Mouse (Mus musculus) megakaryocyte, adult 5-6 weeks (primary cell): Measurements from ENCODE around the gene Crot. TPM values are rescaled to one million over a fixed set of nuclear protein-coding genes. Genes with fewer than 3 reads are reported as not detected.

Experiments used
- total RNA-seq, 2 experiments: library from RNA; stranded (forward) in 1 of 2; stranded (reverse) in 1 of 2; fragments of 153-499, 151-499 nt in 1 of 2; fragments of 221-1000, 200-1000 nt in 1 of 2; gene quantifications; 2 replicates each; pipeline versions ENCODE4 v1.2.3 to v1.2.4; 2015 to 2017

The Crot gene
- total RNA-seq, 2 experiments from 2014 or later = 37.9 to 50.4 TPM

Other genes starting within 250 kb of the Crot start
- 7.2 and 7.9 TPM in 2 replicates for gene Abcb1b, start 199.2 kb downstream of the Crot start, total RNA-seq (2015)
- 17.8 and 29.7 TPM in 2 replicates for gene Abcb1b, start 199.2 kb downstream of the Crot start, total RNA-seq (2017)
- 1.3 and 3.9 TPM in 2 replicates for gene Abcb4, start 103.6 kb downstream of the Crot start, total RNA-seq (2015)
- gene Abcb4, start 103.6 kb downstream of the Crot start, total RNA-seq (2017) = 3.2 and 4.4 TPM in 2 replicates
- 98.8 and 99.9 TPM in 2 replicates for gene Tmem243, start 103.3 kb upstream of the Crot start, total RNA-seq (2015)
- 69.8 and 75.7 TPM in 2 replicates for gene Tmem243, start 103.3 kb upstream of the Crot start, total RNA-seq (2017)
- gene Dmtf1, start 164.5 kb upstream of the Crot start, total RNA-seq (2015) = 35.0 and 37.1 TPM in 2 replicates
- gene Dmtf1, start 164.5 kb upstream of the Crot start, total RNA-seq (2017) = 44.3 and 59.4 TPM in 2 replicates